Comparison of ENCODE assay signal across 8 mouse cellular contexts in genomic region chr4:123905126-123905668, GRCm38 (mm10). TPM values are rescaled to one million over a fixed set of nuclear protein-coding genes. Genes with fewer than 3 reads are reported as not detected.
DNase-seq lines count a peak whose midpoint lies in the region; ATAC-seq and TF ChIP-seq lines count a peak whose summit lies in the region.

No protein-coding gene starts in this region.

- H3K9me3 ChIP-seq in erythroblast, embryonic 14.5 days (ENCODE audit: control insufficient read depth, low read length), result no peaks in the 10 kb centered on the region
- H3K9me3 ChIP-seq in limb, embryonic 12.5 days, result no peaks in the 10 kb centered on the region

- H3K4me3 ChIP-seq in erythroblast, embryonic 14.5 days (replicated peaks), result peak overlapping the region; percentile 94
- H3K4me3 ChIP-seq in thymus, adult 2 months (ENCODE audit: control insufficient read depth, insufficient read depth, low read length), result peak overlapping the region; percentile 72
- peak overlapping the region; percentile 84 for H3K4me3 ChIP-seq in limb, embryonic 12.5 days (replicated peaks)
- peak overlapping the region; percentile 77 for H3K4me3 ChIP-seq in olfactory bulb, adult 2 months (ENCODE audit: insufficient read depth, low read depth, low read length)

- no peak for ATAC-seq in erythroblast, adult 5-6 weeks (replicated peaks; ENCODE audit: low FRiP score, poor library complexity, severe bottlenecking)
- ATAC-seq in limb, embryonic 12.5 days (ENCODE audit: insufficient number of reproducible peaks, insufficient read depth, low FRiP score, low TSS enrichment, low read depth), result no peak; the same call in none of the 2 replicates

- WGBS in thymus, adult 2 months, result under 1% methylated on average over 52 of the region's 53 CpGs
- under 1% methylated on average over 53 of the region's 53 CpGs for WGBS in limb, embryonic 12.5 days
- under 1% methylated on average over 53 of the region's 53 CpGs for WGBS in olfactory bulb, adult 2 months

- no peak; the same call in none of the 2 replicates for TF ChIP-seq CTCF in thymus, adult 2 months (IDR thresholded peaks at IDR 0.05; ENCODE audit: borderline replicate concordance, control insufficient read depth, extremely low read depth, insufficient read depth, low read length, poor library complexity)
- TF ChIP-seq CTCF in olfactory bulb, adult 2 months (IDR thresholded peaks at IDR 0.05; ENCODE audit: insufficient read depth, low read depth, low read length), result no peak

- no peak for DNase-seq in thymus, adult 2 months
- DNase-seq in thymus, adult 18-20 months, result no peak
- no peak for DNase-seq in thymus, postnatal 14 days
- no peak for DNase-seq in ovary, postnatal 36 days (ENCODE audit: low spot score)

- H3K27ac ChIP-seq in thymus, adult 2 months (ENCODE audit: control insufficient read depth, insufficient read depth, low read length), result no peak overlapping the region
- H3K27ac ChIP-seq in limb, embryonic 12.5 days, result peak overlapping the region; percentile 83
- H3K27ac ChIP-seq in olfactory bulb, adult 2 months (ENCODE audit: insufficient read depth, low read depth, low read length), result no peak overlapping the region

- no peak for TF ChIP-seq POLR2A in thymus, adult 2 months (IDR thresholded peaks at IDR 0.05; ENCODE audit: control insufficient read depth, extremely low read depth, insufficient read depth, low read length, poor library complexity)
- TF ChIP-seq POLR2A in olfactory bulb, adult 2 months (IDR thresholded peaks at IDR 0.05; ENCODE audit: insufficient read depth, low read depth, low read length), result no peak

- peaks cover 36% of the 10 kb centered on the region for H3K4me1 ChIP-seq in erythroblast, embryonic 14.5 days (ENCODE audit: control insufficient read depth)
- no peaks in the 10 kb centered on the region for H3K4me1 ChIP-seq in thymus, adult 2 months (replicated peaks; ENCODE audit: control insufficient read depth, insufficient read depth, low read length)
- H3K4me1 ChIP-seq in limb, embryonic 12.5 days (replicated peaks), result peaks cover 8% of the 10 kb centered on the region
- H3K4me1 ChIP-seq in olfactory bulb, adult 2 months (ENCODE audit: control insufficient read depth, insufficient read depth, low read length), result no peaks in the 10 kb centered on the region

- peak overlapping the region; percentile 72 for H3K9ac ChIP-seq in limb, embryonic 12.5 days (replicated peaks)

- peaks cover 25% of the 10 kb centered on the region for H3K36me3 ChIP-seq in erythroblast, embryonic 14.5 days (ENCODE audit: control insufficient read depth)
- 0 out of 2 replicates have a peak, but pooled peaks cover 3% of the 10 kb centered on the region for H3K36me3 ChIP-seq in thymus, adult 2 months (ENCODE audit: control insufficient read depth, insufficient read depth, low read length)
- H3K36me3 ChIP-seq in limb, embryonic 12.5 days, result peaks cover 18% of the 10 kb centered on the region; the same call in 1 of the 2 replicates

- H3K27me3 ChIP-seq in erythroblast, embryonic 14.5 days (ENCODE audit: control insufficient read depth), result no peaks in the 10 kb centered on the region
- H3K27me3 ChIP-seq in thymus, adult 2 months (ENCODE audit: control insufficient read depth, insufficient read depth, low read length), result no peaks in the 10 kb centered on the region
- no peaks in the 10 kb centered on the region for H3K27me3 ChIP-seq in limb, embryonic 12.5 days

- H3K4me2 ChIP-seq in limb, embryonic 12.5 days, result peak overlapping the region; percentile 74

RNA-seq across cellular contexts. Expression of gene Mycbp, which starts 0.6 kb away (rescaled TPM):
- polyA plus RNA-seq in erythroblast, embryonic 14.5 days (2012), result 3.2 and 5.4 TPM in 2 replicates
- total RNA-seq in erythroblast, adult 5-6 weeks (2015; ENCODE audit: low replicate concordance), result 3.7 and 9.6 TPM in 2 replicates
- 1.4 and 11.9 TPM in 2 replicates for total RNA-seq in erythroblast, adult 5-6 weeks (2017; ENCODE audit: low replicate concordance)
- 17.1 and 21.0 TPM in 2 replicates for polyA plus RNA-seq in thymus, adult 2 months (2012; rRNA removed)
- polyA plus RNA-seq in limb, embryonic 12.5 days (2016; fragmentation: Nextera tagmentation; extraction: Ambion mirVana), result 64.0 and 65.2 TPM in 2 replicates
- polyA plus RNA-seq in olfactory bulb, adult 2 months (2012; ENCODE audit: insufficient read depth, insufficient read length, low replicate concordance, missing spikeins), result not detected in 2 replicates

RNA-seq across cellular contexts. Expression of gene Rragc, which starts 12.0 kb away (rescaled TPM):
- 0.55 and 0.64 TPM in 2 replicates for polyA plus RNA-seq in erythroblast, embryonic 14.5 days (2012)
- 6.7 and 20.7 TPM in 2 replicates for total RNA-seq in erythroblast, adult 5-6 weeks (2015; ENCODE audit: low replicate concordance)
- total RNA-seq in erythroblast, adult 5-6 weeks (2017; ENCODE audit: low replicate concordance), result 12.7 and 14.4 TPM in 2 replicates
- 44.6 and 46.2 TPM in 2 replicates for polyA plus RNA-seq in thymus, adult 2 months (2012; rRNA removed)
- polyA plus RNA-seq in limb, embryonic 12.5 days (2016; fragmentation: Nextera tagmentation; extraction: Ambion mirVana), result 55.1 and 58.6 TPM in 2 replicates
- polyA plus RNA-seq in olfactory bulb, adult 2 months (2012; ENCODE audit: insufficient read depth, insufficient read length, low replicate concordance, missing spikeins), result 118 TPM in 1 of 2 replicates, not detected in the other

RNA-seq across cellular contexts. Expression of gene 4930535I16Rik, which starts 12.6 kb away (rescaled TPM):
- not detected in 2 replicates for polyA plus RNA-seq in erythroblast, embryonic 14.5 days (2012)
- not detected in 2 replicates for total RNA-seq in erythroblast, adult 5-6 weeks (2015; ENCODE audit: low replicate concordance)
- total RNA-seq in erythroblast, adult 5-6 weeks (2017; ENCODE audit: low replicate concordance), result not detected in 2 replicates
- 0.26 TPM in 1 of 2 replicates, not detected in the other for polyA plus RNA-seq in thymus, adult 2 months (2012; rRNA removed)
- not detected in 2 replicates for polyA plus RNA-seq in limb, embryonic 12.5 days (2016; fragmentation: Nextera tagmentation; extraction: Ambion mirVana)
- not detected in 2 replicates for polyA plus RNA-seq in olfactory bulb, adult 2 months (2012; ENCODE audit: insufficient read depth, insufficient read length, low replicate concordance, missing spikeins)

RNA-seq across cellular contexts. Expression of gene 4933427I04Rik, which starts 45.7 kb away (rescaled TPM):
- not detected in 2 replicates for polyA plus RNA-seq in erythroblast, embryonic 14.5 days (2012)
- total RNA-seq in erythroblast, adult 5-6 weeks (2015; ENCODE audit: low replicate concordance), result not detected in 2 replicates
- not detected in 2 replicates for total RNA-seq in erythroblast, adult 5-6 weeks (2017; ENCODE audit: low replicate concordance)
- polyA plus RNA-seq in thymus, adult 2 months (2012; rRNA removed), result 0.09 TPM in 1 of 2 replicates, not detected in the other
- not detected in 2 replicates for polyA plus RNA-seq in limb, embryonic 12.5 days (2016; fragmentation: Nextera tagmentation; extraction: Ambion mirVana)
- polyA plus RNA-seq in olfactory bulb, adult 2 months (2012; ENCODE audit: insufficient read depth, insufficient read length, low replicate concordance, missing spikeins), result not detected in 2 replicates

Comparison
In these comparisons a context has a peak if more than half of its experiments do, and no peak if none do; other contexts are left out.
1. RNA of gene Rragc, which starts 12.0 kb away (polyA plus RNA-seq): 118 TPM in olfactory bulb, adult 2 months, 55.1 to 58.6 TPM in limb, embryonic 12.5 days and 44.6 to 46.2 TPM in thymus, adult 2 months; 0.55 to 0.64 TPM in erythroblast, embryonic 14.5 days; every median in the first group is over 10 times any median in the second.
2. Peak in every context shown above with its lines, with median percentiles within 50 percentile points of each other: H3K4me3 ChIP-seq.